Mouse (Mus musculus) G1E (cell line): ENCODE results near the gene Gnb4.

ENCODE experiments used
- CTCF ChIP-seq: IDR thresholded peaks from 2 replicates; pipeline ENCODE4 v1.5.1; 2012; ENCODE audit warnings: low read depth, low read length, inconsistent platforms, mixed read lengths
- GATA1 ChIP-seq: IDR thresholded peaks from 2 replicates; pipeline ENCODE4 v1.6.1; 2012; ENCODE audit warnings: borderline replicate concordance, low read length, inconsistent platforms, mixed read lengths
- TAL1 ChIP-seq: conservative IDR thresholded peaks from 2 replicates; pipeline ENCODE4 v1.6.1; 2012; ENCODE audit warnings: low read depth, low read length, inconsistent platforms, mixed read lengths

GRCm38 (mm10) chr3:32581911-32582310 lies 34.5 kb downstream of the Gnb4 start:
- TF ChIP-seq CTCF (no peak), GATA1 (no peak), TAL1 (no peak)
